Mouse (Mus musculus) CD8-positive naive resting alpha-beta T cell, adult 57 days (primary cell): ENCODE data around the gene Btbd35f25. TPM values are rescaled to one million over a fixed set of nuclear protein-coding genes. Genes with fewer than 3 reads are reported as not detected.

ENCODE experiments used
- total RNA-seq: library from RNA; stranded (reverse); gene quantifications from one replicate; pipeline ENCODE4 v1.2.4, GENCODE M21; 2023

The Btbd35f25 gene
- total RNA-seq, result not detected

GRCm38 (mm10) chrX:31717056-31717455 lies at the start of gene Btbd35f25:
TSS of gene Btbd35f25 (minus strand) at chrX:31717156.

Other genes with a start within 250 kb of the Btbd35f25 start
- not detected for gene Gm21883, start 142.9 kb downstream of the Btbd35f25 start, total RNA-seq
- not detected for gene Spin2e, start 98.2 kb downstream of the Btbd35f25 start, total RNA-seq
- not detected for gene Gm21637, start 244.9 kb upstream of the Btbd35f25 start, total RNA-seq